Mouse (Mus musculus) neural tube, embryonic 11.5 days (tissue): ENCODE measurements around the gene Khdrbs2. TPM values are rescaled to one million over a fixed set of nuclear protein-coding genes. Genes with fewer than 3 reads are reported as not detected.

Experiments
- ATAC-seq: fragments of 200-750 bp; cut with Nextera tagmentation; 2 replicates; pipeline ENCODE4 v1.8.0; 2017; ENCODE audit warnings: moderate number of reproducible peaks, mild to moderate bottlenecking, moderate TSS enrichment, moderate library complexity; ENCODE audit not compliant: insufficient read depth, low FRiP score, low TSS enrichment
- DNase-seq: peaks from one replicate; pipeline ENCODE4 v3.0.0-alpha.2; 2015; ENCODE audit warnings: low spot score
- H3K27ac ChIP-seq: fragments of 300-500 bp; sonication (generic); 2 replicates; pipeline ENCODE4 v1.5.1; 2014; ENCODE audit warnings: low read depth, mild to moderate bottlenecking, low read length
- H3K27me3 ChIP-seq: fragments of 300-500 bp; sonication (generic); 2 replicates; pipeline ENCODE4 v1.6.1; 2014; ENCODE audit warnings: mild to moderate bottlenecking, low read length, mixed read lengths; ENCODE audit not compliant: control insufficient read depth, insufficient read depth
- H3K36me3 ChIP-seq: fragments of 300-500 bp; sonication (generic); 2 replicates; pipeline ENCODE4 v1.6.1; 2014; ENCODE audit warnings: mild to moderate bottlenecking, low read length, moderate library complexity, mixed read lengths; ENCODE audit not compliant: control insufficient read depth, insufficient read depth
- H3K4me1 ChIP-seq: fragments of 300-500 bp; sonication (generic); 2 replicates; pipeline ENCODE4 v1.6.1; 2014; ENCODE audit warnings: low read length, mixed read lengths; ENCODE audit not compliant: control insufficient read depth, insufficient read depth
- H3K4me2 ChIP-seq: fragments of 300-500 bp; sonication (generic); 2 replicates; pipeline ENCODE4 v1.6.1; 2014; ENCODE audit warnings: low read depth, mild to moderate bottlenecking, moderate library complexity
- H3K4me3 ChIP-seq: fragments of 300-500 bp; sonication (generic); 2 replicates; pipeline ENCODE4 v1.5.1; 2014; ENCODE audit warnings: low read depth, low read length
- H3K9ac ChIP-seq: fragments of 300-500 bp; sonication (generic); 2 replicates; pipeline ENCODE4 v1.6.1; 2014; ENCODE audit warnings: mild to moderate bottlenecking, low read length
- H3K9me3 ChIP-seq: fragments of 300-500 bp; sonication (generic); 2 replicates; pipeline ENCODE4 v1.6.1; 2016; ENCODE audit warnings: low read length; ENCODE audit not compliant: control insufficient read depth
- WGBS: fragments of 180-500 bp; shearing (Covaris S2); extraction: QIAGEN DNeasy Blood & Tissue Kit; methylation state at CpG from one replicate; pipeline ENCODE4 v1.1.7; 2014; 5-methylcytosine and 5-hydroxymethylcytosine counted together
- polyA plus RNA-seq: library from polyadenylated mRNA; unstranded; fragments of >200 nt; fragmentation: Nextera tagmentation; extraction: Ambion mirVana; gene quantifications from 2 replicates; pipeline ENCODE4 v1.2.1, GENCODE M21; 2014

Gene Khdrbs2
- polyA plus RNA-seq, 1 experiment from 2014 or later, result 10.5 TPM

DNA sequence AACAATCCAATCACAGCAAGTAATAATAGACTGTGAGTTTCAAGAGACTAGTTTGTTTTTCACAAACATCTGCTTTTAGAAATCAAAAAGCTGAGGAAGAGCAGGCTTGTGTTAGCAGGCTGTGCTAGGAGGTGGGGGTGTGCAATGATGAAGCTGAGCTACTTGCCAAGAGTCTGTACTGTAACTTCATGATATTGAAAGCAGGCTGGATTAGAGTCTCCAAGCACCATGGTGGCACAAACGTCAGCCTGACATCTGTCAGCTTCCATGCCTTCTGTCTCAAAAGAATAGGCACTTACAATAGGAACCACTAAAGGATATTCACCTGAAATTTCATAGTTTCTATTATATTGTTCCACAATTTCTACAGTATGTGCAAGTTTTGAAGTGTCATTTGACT, 255.9 kb downstream of the Khdrbs2 start:
- Histone ChIP-seq H3K9ac (no peak overlapping the region), H3K4me1 (no peaks in the 10 kb centered on the region), H3K27me3 (no peaks in the 10 kb centered on the region), H3K4me2 (no peak overlapping the region), H3K9me3 (no peaks in the 10 kb centered on the region), H3K36me3 (no peaks in the 10 kb centered on the region), H3K4me3 (no peak overlapping the region), H3K27ac (no peak overlapping the region)
- DNase-seq, result no peak
- WGBS, result 65% methylated on average over 1 of the region's 1 CpGs
- no peak for ATAC-seq

DNA sequence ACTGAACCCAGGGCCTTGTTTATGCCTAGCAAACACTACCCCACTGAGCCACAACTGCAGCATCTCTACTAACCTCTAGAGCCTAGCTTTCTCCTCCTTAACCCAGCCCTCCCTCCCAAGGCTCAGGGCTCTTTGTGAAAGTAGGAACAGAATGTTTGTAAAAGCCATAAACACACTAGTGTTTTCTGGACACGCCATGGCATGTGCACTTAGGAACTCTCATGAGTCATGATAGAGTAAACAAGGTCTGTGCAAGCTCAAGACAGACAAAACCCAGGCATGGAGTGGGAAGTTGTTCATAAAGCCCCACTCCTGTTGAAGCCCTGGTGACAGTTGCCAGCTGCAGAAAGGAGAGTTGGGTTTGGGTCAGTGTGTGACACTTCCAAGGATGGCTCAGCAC, 257.0 kb downstream of the Khdrbs2 start:
- Histone ChIP-seq H3K4me1 (no peaks in the 10 kb centered on the region), H3K9ac (no peak overlapping the region), H3K4me3 (no peak overlapping the region), H3K27ac (no peak overlapping the region), H3K36me3 (no peaks in the 10 kb centered on the region), H3K4me2 (no peak overlapping the region), H3K9me3 (no peaks in the 10 kb centered on the region), H3K27me3 (no peaks in the 10 kb centered on the region)
- ATAC-seq (no peak), DNase-seq (no peak)
- 75% methylated on average over 1 of the region's 1 CpGs for WGBS

DNA sequence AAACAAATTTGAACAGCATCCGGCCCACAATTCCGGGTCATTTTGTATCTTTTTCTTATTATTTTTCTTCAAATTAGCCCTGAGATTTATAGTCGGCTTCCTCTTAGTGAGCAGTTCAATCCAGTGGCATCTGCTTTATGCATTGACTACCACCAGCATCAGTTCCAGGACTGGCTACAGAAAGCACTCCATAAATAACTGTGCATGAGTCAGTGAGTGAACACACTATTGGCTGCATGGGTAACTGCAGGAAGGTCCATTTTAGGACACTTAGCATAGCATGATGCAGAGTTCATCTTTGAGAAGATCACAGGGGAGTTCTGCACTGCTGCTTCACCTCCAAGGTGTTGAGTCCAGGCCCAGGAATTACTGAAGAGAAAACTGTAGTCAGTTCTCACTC, 258.0 kb downstream of the Khdrbs2 start:
- H3K36me3 ChIP-seq, result no peaks in the 10 kb centered on the region
- 88% methylated on average over 3 of the region's 3 CpGs for WGBS
- H3K9me3 ChIP-seq, result no peaks in the 10 kb centered on the region
- no peak overlapping the region for H3K4me2 ChIP-seq
- no peak overlapping the region for H3K9ac ChIP-seq
- ATAC-seq (no peak), DNase-seq (no peak)
- no peak overlapping the region for H3K27ac ChIP-seq
- no peaks in the 10 kb centered on the region for H3K4me1 ChIP-seq
- no peak overlapping the region for H3K4me3 ChIP-seq
- H3K27me3 ChIP-seq, result no peaks in the 10 kb centered on the region

DNA sequence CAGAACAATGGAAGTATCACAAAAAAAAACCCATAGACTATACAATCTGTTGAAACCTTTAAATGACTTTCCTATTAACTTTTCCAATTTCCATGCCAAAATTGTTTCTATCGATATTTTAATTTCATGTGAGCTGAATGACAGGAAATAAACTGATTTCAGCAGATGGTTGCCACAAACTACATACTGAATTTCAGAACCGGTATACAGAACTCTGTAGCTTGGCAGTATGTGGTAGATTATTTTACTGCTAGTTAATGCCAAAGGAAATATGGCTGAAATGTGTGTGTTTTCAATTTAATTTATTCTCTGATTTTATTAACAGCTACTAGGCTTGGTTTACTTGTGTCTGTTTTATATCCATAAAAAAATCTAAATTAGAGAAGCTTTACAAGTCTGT, 260.6 kb downstream of the Khdrbs2 start:
- no peak for DNase-seq
- H3K9ac ChIP-seq, result no peak overlapping the region
- no peak for ATAC-seq
- H3K9me3 ChIP-seq, result no peaks in the 10 kb centered on the region
- WGBS, result 91% methylated on average over 2 of the region's 2 CpGs
- no peak overlapping the region for H3K27ac ChIP-seq
- no peak overlapping the region for H3K4me3 ChIP-seq
- H3K4me2 ChIP-seq, result no peak overlapping the region
- no peaks in the 10 kb centered on the region for H3K27me3 ChIP-seq
- no peaks in the 10 kb centered on the region for H3K36me3 ChIP-seq
- H3K4me1 ChIP-seq, result no peaks in the 10 kb centered on the region

DNA sequence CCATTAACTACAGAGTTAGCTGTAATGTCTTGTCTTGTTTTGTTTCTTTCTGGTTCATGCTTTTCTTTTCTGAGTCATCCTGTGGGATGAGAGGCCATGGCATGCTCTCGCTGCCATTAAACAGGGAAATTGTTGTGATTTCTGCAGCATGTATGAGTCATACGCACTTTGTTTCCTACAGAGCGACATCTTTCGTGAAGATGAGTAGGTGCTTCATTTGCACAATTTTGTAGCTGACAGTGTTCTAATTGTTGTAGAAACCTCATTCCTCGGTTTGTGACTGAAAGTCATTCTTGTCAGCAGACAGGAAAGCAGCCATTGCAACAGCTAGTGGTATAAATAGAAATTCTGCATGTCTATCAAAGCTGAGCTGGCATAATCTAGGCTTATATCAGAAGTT, 271.4 kb downstream of the Khdrbs2 start:
- WGBS, result 90% methylated on average over 5 of the region's 5 CpGs
- no peak overlapping the region for H3K27ac ChIP-seq
- no peaks in the 10 kb centered on the region for H3K4me1 ChIP-seq
- H3K4me2 ChIP-seq, result no peak overlapping the region
- no peaks in the 10 kb centered on the region for H3K36me3 ChIP-seq
- no peaks in the 10 kb centered on the region for H3K9me3 ChIP-seq
- DNase-seq, result no peak
- H3K27me3 ChIP-seq, result no peaks in the 10 kb centered on the region
- no peak overlapping the region for H3K9ac ChIP-seq
- ATAC-seq, result no peak
- no peak overlapping the region for H3K4me3 ChIP-seq

DNA sequence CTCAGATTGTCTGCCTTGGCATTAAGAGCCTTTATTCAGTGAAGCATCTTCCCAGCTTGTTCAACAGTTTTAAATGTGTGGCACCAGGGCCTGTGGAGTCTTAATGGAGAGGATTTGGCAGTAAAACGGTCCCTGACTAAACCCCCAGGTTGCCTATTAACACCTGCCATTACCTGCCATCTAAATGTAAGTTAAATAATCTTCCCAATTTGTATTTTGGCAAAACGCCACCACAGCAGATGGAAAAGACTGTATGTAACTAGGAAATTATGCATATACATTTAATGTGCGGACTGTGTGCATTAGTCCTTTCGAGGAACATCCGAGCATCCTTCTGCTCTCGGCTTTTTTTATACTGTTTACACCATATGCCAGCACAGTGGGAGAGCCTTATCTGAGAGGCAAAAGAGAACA, 290.6 kb downstream of the Khdrbs2 start:
- ATAC-seq (no peak), DNase-seq (no peak)
- Histone ChIP-seq H3K4me3 (no peak overlapping the region), H3K4me1 (no peaks in the 10 kb centered on the region), H3K4me2 (no peak overlapping the region), H3K27ac (no peak overlapping the region), H3K9me3 (no peaks in the 10 kb centered on the region), H3K36me3 (no peaks in the 10 kb centered on the region), H3K27me3 (no peaks in the 10 kb centered on the region), H3K9ac (no peak overlapping the region)
- WGBS, result 91% methylated on average over 6 of the region's 6 CpGs

DNA sequence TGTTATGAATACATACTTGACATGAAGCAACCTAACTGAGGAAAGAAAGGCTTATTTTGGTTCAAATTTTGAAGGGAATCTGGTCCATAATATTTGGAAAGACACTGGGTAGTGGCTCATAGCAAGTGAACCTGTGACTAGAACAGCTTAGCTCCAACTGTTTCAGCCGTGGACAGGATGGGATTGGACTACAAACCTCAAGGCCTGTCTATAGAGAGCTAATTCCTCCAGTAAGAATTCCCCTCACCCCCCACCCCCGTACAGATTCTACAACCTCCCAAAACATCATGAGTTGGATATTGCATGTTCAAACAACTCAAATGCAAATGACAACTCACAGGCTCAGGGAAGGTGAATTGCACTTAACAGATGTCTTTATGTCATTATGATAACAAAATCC, 298.5 kb downstream of the Khdrbs2 start:
- no peaks in the 10 kb centered on the region for H3K9me3 ChIP-seq
- no peak for ATAC-seq
- H3K4me3 ChIP-seq, result no peak overlapping the region
- H3K9ac ChIP-seq, result no peak overlapping the region
- H3K27ac ChIP-seq, result no peak overlapping the region
- no peaks in the 10 kb centered on the region for H3K36me3 ChIP-seq
- WGBS, result 74% methylated on average over 2 of the region's 2 CpGs
- DNase-seq, result no peak
- no peaks in the 10 kb centered on the region for H3K27me3 ChIP-seq
- no peak overlapping the region for H3K4me2 ChIP-seq
- no peaks in the 10 kb centered on the region for H3K4me1 ChIP-seq

DNA sequence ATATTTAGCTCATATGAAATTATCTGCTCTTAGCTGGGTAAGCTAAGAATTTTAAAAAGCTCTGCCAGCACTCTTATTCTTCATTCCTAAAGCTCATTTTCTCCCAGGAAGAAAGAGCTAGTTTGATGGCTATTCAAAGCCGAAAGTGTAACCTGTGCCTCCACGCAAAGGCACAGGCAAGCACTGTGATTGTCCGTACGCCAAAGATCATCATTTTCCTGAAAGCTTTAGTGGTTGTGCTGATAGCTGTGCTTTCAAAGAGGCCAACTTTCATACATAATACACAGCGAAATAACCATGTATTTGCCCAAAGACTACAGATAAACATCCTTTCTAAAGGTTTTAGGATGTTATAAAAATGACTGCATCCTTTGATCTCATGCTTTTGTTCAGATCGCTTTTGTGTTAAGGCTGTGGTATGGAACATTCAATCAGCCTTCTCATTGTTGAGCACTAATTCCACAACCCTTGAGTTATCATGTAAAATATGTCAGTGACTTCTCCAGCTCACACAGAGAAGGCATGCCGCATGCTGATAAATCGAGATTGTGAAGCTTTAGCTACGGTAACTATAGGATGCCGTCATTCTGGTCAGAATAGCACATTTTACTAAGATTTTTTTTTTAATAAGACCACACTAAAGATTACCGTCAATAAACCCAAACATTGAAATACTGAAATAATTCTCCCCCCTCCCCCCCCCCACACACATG, 299.1 kb downstream of the Khdrbs2 start:
- no peaks in the 10 kb centered on the region for H3K4me1 ChIP-seq
- DNase-seq (no peak), ATAC-seq (no peak)
- no peak overlapping the region for H3K9ac ChIP-seq
- WGBS, result 86% methylated on average over 11 of the region's 11 CpGs
- no peaks in the 10 kb centered on the region for H3K27me3 ChIP-seq
- H3K27ac ChIP-seq, result no peak overlapping the region
- H3K4me2 ChIP-seq, result no peak overlapping the region
- H3K36me3 ChIP-seq, result no peaks in the 10 kb centered on the region
- no peak overlapping the region for H3K4me3 ChIP-seq
- H3K9me3 ChIP-seq, result no peaks in the 10 kb centered on the region

DNA sequence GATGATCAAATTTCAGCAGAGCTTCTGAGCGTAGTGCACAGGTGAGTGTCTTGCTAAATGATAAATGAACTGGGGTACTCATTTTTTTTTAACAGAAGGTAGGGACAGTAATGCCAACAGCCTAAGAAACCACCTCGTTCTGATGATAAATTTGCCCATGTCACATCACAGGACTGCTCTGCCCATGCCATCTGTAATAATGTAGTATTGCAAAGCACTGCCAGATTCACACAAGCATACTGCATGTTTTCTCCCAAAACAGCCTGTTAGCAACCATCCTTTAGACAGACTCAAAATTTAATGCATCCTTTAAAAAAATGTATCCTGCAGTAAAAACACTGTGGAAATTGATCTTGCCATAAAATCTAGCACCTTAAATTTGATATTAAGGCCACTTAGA, 315.4 kb downstream of the Khdrbs2 start:
- H3K9ac ChIP-seq, result no peak overlapping the region
- no peak overlapping the region for H3K27ac ChIP-seq
- H3K27me3 ChIP-seq, result no peaks in the 10 kb centered on the region
- no peak overlapping the region for H3K4me2 ChIP-seq
- no peak for ATAC-seq
- H3K36me3 ChIP-seq, result no peaks in the 10 kb centered on the region
- no peak overlapping the region for H3K4me3 ChIP-seq
- 81% methylated on average over 2 of the region's 2 CpGs for WGBS
- no peak for DNase-seq
- no peaks in the 10 kb centered on the region for H3K9me3 ChIP-seq
- H3K4me1 ChIP-seq, result no peaks in the 10 kb centered on the region
